Mouse (Mus musculus) midbrain, postnatal 0 days (tissue): ENCODE data around the gene Gm42906. TPM values are rescaled to one million over a fixed set of nuclear protein-coding genes. Genes with fewer than 3 reads are reported as not detected.

ENCODE experiments used
- ATAC-seq: fragments of 200-750 bp; cut with Nextera tagmentation; 2 replicates; pipeline ENCODE4 v1.8.0; 2017; ENCODE audit warnings: moderate number of reproducible peaks, mild to moderate bottlenecking, moderate TSS enrichment, moderate library complexity; ENCODE audit not compliant: low FRiP score
- DNase-seq: peaks from one replicate; pipeline ENCODE4 v3.0.0-alpha.2; 2015; ENCODE audit warnings: low spot score
- H3K27ac ChIP-seq: fragments of 300-500 bp; sonication (generic); 2 replicates; pipeline ENCODE4 v1.5.1; 2014; ENCODE audit warnings: low read depth, mild to moderate bottlenecking, low read length, mixed read lengths
- H3K27me3 ChIP-seq: fragments of 300-500 bp; sonication (generic); 2 replicates; pipeline ENCODE4 v1.6.1; 2014; ENCODE audit warnings: low read length, control low read depth, mixed read lengths; ENCODE audit not compliant: insufficient read depth
- H3K36me3 ChIP-seq: fragments of 300-500 bp; sonication (generic); 2 replicates; pipeline ENCODE4 v1.6.1; 2014; ENCODE audit warnings: low read length, control low read depth, mixed read lengths; ENCODE audit not compliant: insufficient read depth
- H3K4me1 ChIP-seq: fragments of 300-500 bp; sonication (generic); 2 replicates; pipeline ENCODE4 v1.6.1; 2014; ENCODE audit warnings: mild to moderate bottlenecking, control low read depth, antibody characterized with exemption, low read length, mixed read lengths; ENCODE audit not compliant: insufficient read depth
- H3K4me2 ChIP-seq: fragments of 300-500 bp; sonication (generic); 2 replicates; pipeline ENCODE4 v1.6.1; 2014; ENCODE audit warnings: low read depth, mild to moderate bottlenecking, low read length, mixed read lengths; ENCODE audit not compliant: poor library complexity, severe bottlenecking
- H3K4me3 ChIP-seq: fragments of 300-500 bp; sonication (generic); 2 replicates; pipeline ENCODE4 v1.5.1; 2014; ENCODE audit warnings: low read depth, mild to moderate bottlenecking, low read length, moderate library complexity
- H3K9ac ChIP-seq: fragments of 300-500 bp; sonication (generic); replicated peaks from 2 replicates; pipeline ENCODE4 v1.6.1; 2014; ENCODE audit warnings: mild to moderate bottlenecking, low read length, moderate library complexity, mixed read lengths; ENCODE audit not compliant: poor library complexity, severe bottlenecking
- H3K9me3 ChIP-seq: fragments of 300-500 bp; sonication (generic); 2 replicates; pipeline ENCODE4 v1.6.1; 2016; ENCODE audit warnings: low read length, control low read depth
- CTCF ChIP-seq: IDR thresholded peaks from 2 replicates; pipeline ENCODE4 v1.5.1; 2016; ENCODE audit warnings: antibody characterized with exemption, mild to moderate bottlenecking
- WGBS: fragments of 180-500 bp; shearing (Covaris S2); extraction: QIAGEN DNeasy Blood & Tissue Kit; methylation state at CpG from one replicate; pipeline ENCODE4 v1.1.7; 2014; 5-methylcytosine and 5-hydroxymethylcytosine counted together
- polyA plus RNA-seq: library from polyadenylated mRNA; unstranded; fragments of >200 nt; fragmentation: Nextera tagmentation; extraction: Ambion mirVana; gene quantifications from 2 replicates; pipeline ENCODE4 v1.2.1, GENCODE M21; 2015
- total RNA-seq: library from RNA; depleted of rRNA; stranded (reverse); fragments of >200 nt; gene quantifications from 2 replicates; pipeline ENCODE4 v1.2.3, GENCODE M21; 2014

Gm42906 gene
- total and polyA plus RNA-seq, 2 experiments from 2014 or later, result not detected

- WGBS, result 90% methylated on average over 6 of the region's 6 CpGs
- no peaks in the 10 kb centered on the region for H3K27me3 ChIP-seq
- TF ChIP-seq CTCF, result no peak
- no peaks in the 10 kb centered on the region for H3K36me3 ChIP-seq
- no peak overlapping the region for H3K4me3 ChIP-seq
- no peak for ATAC-seq
- no peak overlapping the region for H3K27ac ChIP-seq
- DNase-seq, result no peak
- no peak overlapping the region for H3K4me2 ChIP-seq
- no peak overlapping the region for H3K9ac ChIP-seq
- H3K9me3 ChIP-seq, result no peaks in the 10 kb centered on the region
- H3K4me1 ChIP-seq, result no peaks in the 10 kb centered on the region
Measured at GRCm38 (mm10) chr5:151277927-151278326, 150.0 kb downstream of the Gm42906 start.

DNA sequence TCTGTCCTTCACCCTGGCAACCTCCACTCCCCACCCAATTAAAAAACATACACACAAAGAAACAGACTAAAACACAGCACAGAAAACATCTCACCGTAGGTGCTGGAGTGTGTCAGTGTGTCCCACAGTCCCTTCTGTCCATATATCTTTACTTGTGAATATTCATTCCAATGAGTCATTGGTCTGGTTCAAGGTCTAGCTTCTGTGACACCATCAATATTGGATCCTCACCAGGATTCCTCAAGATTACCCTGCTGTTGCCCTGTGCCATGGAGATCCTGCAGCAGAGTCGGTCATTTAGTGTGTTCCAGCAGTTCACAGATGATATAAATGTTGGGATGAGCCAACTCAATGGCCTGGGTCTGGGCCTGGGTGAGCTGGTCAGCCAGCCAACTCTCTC is 152.0 kb downstream of the Gm42906 start:
- Histone ChIP-seq H3K4me1 (no peaks in the 10 kb centered on the region), H3K36me3 (no peaks in the 10 kb centered on the region), H3K9ac (no peak overlapping the region), H3K4me2 (no peak overlapping the region), H3K4me3 (no peak overlapping the region), H3K27ac (no peak overlapping the region), H3K9me3 (no peaks in the 10 kb centered on the region), H3K27me3 (no peaks in the 10 kb centered on the region)
- WGBS, result 94% methylated on average over 2 of the region's 2 CpGs
- no peak for ATAC-seq
- DNase-seq, result no peak
- no peak for TF ChIP-seq CTCF

DNA sequence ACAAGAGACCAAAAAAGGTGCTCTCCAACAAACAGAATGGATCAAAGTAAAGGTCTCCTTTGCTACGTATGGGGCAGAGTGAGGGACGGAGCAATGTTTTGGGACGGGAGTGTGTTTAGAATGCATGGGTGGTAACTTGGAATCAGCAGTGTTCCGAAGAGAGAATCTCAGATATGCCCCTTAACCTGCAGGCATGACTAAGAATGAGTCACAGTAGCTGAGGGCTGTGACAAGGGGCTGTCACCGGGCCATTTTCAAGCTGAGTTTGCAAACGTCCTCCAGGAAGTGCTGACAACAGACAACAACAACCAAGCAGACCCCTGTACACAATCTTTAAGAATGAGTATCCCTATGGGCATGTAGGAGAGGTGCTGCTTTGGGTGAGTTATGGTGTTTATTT is 153.7 kb downstream of the Gm42906 start:
- DNase-seq, result no peak
- 80% methylated on average over 6 of the region's 6 CpGs for WGBS
- no peak overlapping the region for H3K27ac ChIP-seq

DNA sequence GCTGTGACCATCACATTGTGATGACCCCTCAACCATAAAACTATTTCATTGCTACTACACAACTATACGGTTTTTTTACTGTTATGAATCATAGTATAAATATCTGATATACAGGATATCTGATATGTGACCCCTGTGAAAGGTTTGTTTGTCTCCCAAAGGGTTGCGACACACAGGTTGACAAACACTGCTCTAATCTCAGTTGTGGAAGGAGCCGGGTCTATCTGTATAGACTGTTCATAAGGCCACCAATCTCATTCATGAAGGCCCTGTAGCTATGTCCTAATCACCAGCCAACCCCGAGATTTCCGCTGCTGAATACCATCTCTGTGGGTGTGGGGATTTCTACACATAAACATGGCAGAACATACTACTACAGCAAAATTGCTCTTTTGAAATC is 157.1 kb downstream of the Gm42906 start:
- Histone ChIP-seq H3K4me2 (no peak overlapping the region), H3K4me3 (no peak overlapping the region), H3K9me3 (no peaks in the 10 kb centered on the region), H3K36me3 (no peaks in the 10 kb centered on the region), H3K27me3 (no peaks in the 10 kb centered on the region), H3K27ac (no peak overlapping the region), H3K9ac (no peak overlapping the region), H3K4me1 (no peaks in the 10 kb centered on the region)
- no peak for TF ChIP-seq CTCF
- DNase-seq (no peak), ATAC-seq (no peak)
- WGBS, result 94% methylated on average over 5 of the region's 5 CpGs

More for the DNA sequence above, 153.7 kb downstream of the Gm42906 start:
- no peaks in the 10 kb centered on the region for H3K36me3 ChIP-seq
- no peak overlapping the region for H3K4me3 ChIP-seq
- no peaks in the 10 kb centered on the region for H3K4me1 ChIP-seq
- H3K4me2 ChIP-seq, result no peak overlapping the region
- H3K9me3 ChIP-seq, result no peaks in the 10 kb centered on the region
- no peak for TF ChIP-seq CTCF
- no peak overlapping the region for H3K9ac ChIP-seq
- H3K27me3 ChIP-seq, result no peaks in the 10 kb centered on the region
- no peak for ATAC-seq

DNA sequence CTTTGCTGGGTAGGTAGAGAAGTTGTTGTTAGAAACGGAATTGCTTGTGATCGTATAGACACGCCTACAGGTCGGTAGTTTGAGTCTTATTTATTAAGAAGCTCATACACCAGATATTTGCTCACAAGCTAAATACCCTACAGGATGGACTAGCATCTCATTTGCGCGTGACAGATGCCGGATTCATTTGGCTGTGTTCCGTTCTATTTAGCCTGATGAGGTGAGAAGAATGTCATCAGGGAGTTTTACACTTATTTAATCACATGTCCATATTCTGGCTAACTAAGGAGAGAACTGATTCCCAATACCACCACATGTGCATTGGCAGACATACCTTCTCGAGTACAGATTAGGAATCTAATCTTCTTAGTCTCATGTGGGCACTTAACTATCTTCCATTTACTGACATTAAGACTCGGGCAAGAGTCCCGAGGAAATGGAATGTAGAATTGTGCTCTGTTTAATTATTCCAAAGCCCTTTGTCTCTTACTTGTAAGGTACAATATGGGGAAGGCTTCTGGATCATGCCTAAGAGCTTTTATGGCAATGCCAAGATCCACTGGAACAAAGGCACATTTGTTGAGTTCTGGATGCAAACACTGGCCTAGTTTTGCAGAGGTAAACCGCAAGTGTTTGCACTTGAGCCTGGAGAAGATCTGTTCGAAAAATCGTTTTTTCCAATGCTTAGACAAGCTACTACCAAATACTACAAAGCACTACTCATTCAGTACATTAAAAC is 160.9 kb downstream of the Gm42906 start:
- Histone ChIP-seq H3K4me1 (no peaks in the 10 kb centered on the region), H3K4me2 (no peak overlapping the region), H3K9ac (no peak overlapping the region), H3K27me3 (no peaks in the 10 kb centered on the region), H3K4me3 (no peak overlapping the region), H3K36me3 (no peaks in the 10 kb centered on the region), H3K27ac (no peak overlapping the region), H3K9me3 (no peaks in the 10 kb centered on the region)
- peak; percentile 32 for DNase-seq
- no peak for ATAC-seq
- TF ChIP-seq CTCF, result no peak
- 74% methylated on average over 14 of the region's 14 CpGs for WGBS

DNA sequence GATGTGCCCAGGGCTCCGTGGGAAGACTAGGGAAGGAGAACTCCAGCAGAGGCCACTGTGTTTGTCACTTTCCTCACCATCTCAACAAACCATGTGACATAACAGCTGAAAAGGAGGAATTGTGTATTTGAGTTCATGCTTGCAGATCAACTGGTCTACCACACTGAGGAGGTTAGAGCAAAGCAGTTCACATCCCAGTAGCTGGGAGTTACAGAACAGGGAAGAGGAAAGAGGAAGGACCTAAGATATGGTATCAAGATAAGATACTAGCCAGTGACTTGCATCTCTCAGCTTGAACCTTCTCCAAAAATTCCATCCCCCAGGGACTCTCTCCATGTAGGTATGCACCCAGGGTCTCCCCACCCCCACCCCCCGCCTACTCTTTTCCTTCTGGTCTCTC is 166.4 kb downstream of the Gm42906 start:
- DNase-seq, result no peak
- H3K4me2 ChIP-seq, result no peak overlapping the region
- H3K9me3 ChIP-seq, result no peaks in the 10 kb centered on the region
- no peak overlapping the region for H3K27ac ChIP-seq
- H3K27me3 ChIP-seq, result no peaks in the 10 kb centered on the region
- H3K4me1 ChIP-seq, result no peaks in the 10 kb centered on the region
- H3K36me3 ChIP-seq, result no peaks in the 10 kb centered on the region
- WGBS, result 84% methylated on average over 2 of the region's 2 CpGs
- H3K9ac ChIP-seq, result no peak overlapping the region
- H3K4me3 ChIP-seq, result no peak overlapping the region
- TF ChIP-seq CTCF, result no peak
- ATAC-seq, result no peak
